Mouse (Mus musculus) myocyte (in vitro differentiated cells): ENCODE measurements around the gene Anapc7. TPM values are rescaled to one million over a fixed set of nuclear protein-coding genes. Genes with fewer than 3 reads are reported as not detected.
"Not testable (repeated sequence)": the region's sequence is repeated elsewhere in the genome, so short reads cannot be mapped to it uniquely, and the experiment has no call there.

Source experiments
- H3K27me3 ChIP-seq: one replicate; pipeline ENCODE4 v1.6.1; 2011; ENCODE audit not compliant: control insufficient read depth, insufficient read depth, insufficient read length
- H3K36me3 ChIP-seq: one replicate; pipeline ENCODE4 v1.6.1; 2011; ENCODE audit not compliant: control insufficient read depth, insufficient read depth
- H3K4me2 ChIP-seq: one replicate; pipeline ENCODE4 v1.6.1; 2011; ENCODE audit warnings: low read depth, control low read depth
- H3K4me3 ChIP-seq: one replicate; pipeline ENCODE4 v1.5.1; 2011; ENCODE audit warnings: mild to moderate bottlenecking, control low read depth, moderate library complexity
- H3K79me2 ChIP-seq: one replicate; pipeline ENCODE4 v1.6.1; 2011; ENCODE audit not compliant: control insufficient read depth, insufficient read depth
- H3ac ChIP-seq: one replicate; pipeline ENCODE4 v1.6.1; 2011; ENCODE audit not compliant: control insufficient read depth, insufficient read length
- CEBPB ChIP-seq: IDR thresholded peaks from 2 replicates; pipeline ENCODE4 v1.6.1; 2011; ENCODE audit warnings: mild to moderate bottlenecking, moderate library complexity; ENCODE audit not compliant: poor library complexity, insufficient read depth, severe bottlenecking
- E2F4 ChIP-seq: IDR thresholded peaks from one replicate; pipeline ENCODE4 v1.6.1; 2011; ENCODE audit warnings: mild to moderate bottlenecking, control low read depth, moderate library complexity; ENCODE audit not compliant: insufficient read depth
- MAX ChIP-seq: IDR thresholded peaks from one replicate; pipeline ENCODE4 v1.6.1; 2011; ENCODE audit warnings: low read depth, mild to moderate bottlenecking, control low read depth
- MYOD1 ChIP-seq, 3 experiments: IDR thresholded peaks; one replicate each; pipeline ENCODE4 v1.6.1; 2011; ENCODE audit warnings: control low read depth in 2 of 3, low read depth in 2 of 3, mild to moderate bottlenecking in 2 of 3, moderate library complexity in 1 of 3; ENCODE audit not compliant: insufficient read length in 2 of 3, control insufficient read depth in 1 of 3
- MYOG ChIP-seq, 3 experiments: IDR thresholded peaks; one replicate each; pipeline ENCODE4 v1.6.1; 2011; ENCODE audit warnings: control low read depth in 2 of 3, low read depth in 2 of 3, mild to moderate bottlenecking in 2 of 3; ENCODE audit not compliant: insufficient read length in 2 of 3, control insufficient read depth in 1 of 3, insufficient read depth in 1 of 3
- POLR2A ChIP-seq: IDR thresholded peaks from one replicate; pipeline ENCODE4 v1.6.1; 2011; ENCODE audit warnings: low read depth, mild to moderate bottlenecking, control low read depth, moderate library complexity; ENCODE audit not compliant: insufficient read length
- POLR2AphosphoS2 ChIP-seq: IDR thresholded peaks from one replicate; pipeline ENCODE4 v1.6.1; 2011; ENCODE audit warnings: low read depth, control low read depth; ENCODE audit not compliant: insufficient read length
- REST ChIP-seq: IDR thresholded peaks from one replicate; pipeline ENCODE4 v1.6.1; 2011; ENCODE audit warnings: mild to moderate bottlenecking, control low read depth, moderate library complexity; ENCODE audit not compliant: insufficient read depth, insufficient read length
- SRF ChIP-seq: IDR thresholded peaks from one replicate; pipeline ENCODE4 v1.6.1; 2011; ENCODE audit warnings: low read depth; ENCODE audit not compliant: control insufficient read depth, insufficient read length
- TCF12 ChIP-seq: IDR thresholded peaks from one replicate; pipeline ENCODE4 v1.6.1; 2011; ENCODE audit warnings: mild to moderate bottlenecking, control low read depth; ENCODE audit not compliant: poor library complexity, insufficient read depth, severe bottlenecking
- TCF3 ChIP-seq: IDR thresholded peaks from one replicate; pipeline ENCODE4 v1.6.1; 2011; ENCODE audit warnings: low read depth, control low read depth; ENCODE audit not compliant: insufficient read length
- USF1 ChIP-seq: IDR thresholded peaks from one replicate; pipeline ENCODE4 v1.6.1; 2011; ENCODE audit warnings: low read depth, mild to moderate bottlenecking, control low read depth, moderate library complexity
- polyA plus RNA-seq: library from polyadenylated mRNA; unstranded; fragments of >200 nt; fragmentation: generic; extraction: Trizol; gene quantifications from one replicate; pipeline ENCODE4 v1.2.1, GENCODE M21; 2012; ENCODE audit warnings: missing spikeins

Gene Anapc7
- polyA plus RNA-seq, 1 experiment = 62.7 TPM

DNA sequence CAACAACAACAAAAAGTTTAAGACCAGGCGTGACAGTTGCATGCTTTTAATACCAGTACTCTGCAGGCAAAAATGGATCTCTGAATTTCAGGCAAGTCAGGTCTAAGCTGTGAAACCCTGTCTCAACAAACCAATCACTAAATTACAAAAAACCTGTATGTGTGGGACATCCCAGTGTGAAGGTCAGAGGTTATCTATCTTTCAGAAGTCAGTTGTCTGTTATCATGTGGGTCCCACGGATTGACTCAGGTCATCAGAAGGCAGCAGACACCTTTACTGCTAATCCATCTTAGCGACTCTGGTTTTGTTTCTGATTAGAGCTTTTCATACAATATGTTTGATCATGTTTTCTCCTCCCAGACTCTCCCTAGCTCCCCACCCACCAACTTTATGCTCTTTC is 54.6 kb downstream of the Anapc7 start:
- Histone ChIP-seq H3K4me3 (no peak overlapping the region), H3K4me2 (no peak overlapping the region), H3K36me3 (peaks cover 42% of the 10 kb centered on the region), H3K79me2 (peaks cover 36% of the 10 kb centered on the region), H3ac (no peak overlapping the region), H3K27me3 (no peaks in the 10 kb centered on the region)
- no peak for TF ChIP-seq POLR2A
- no peak for TF ChIP-seq CEBPB
- TF ChIP-seq USF1 = no peak
- TF ChIP-seq TCF3 = no peak
- no peak for TF ChIP-seq TCF12
- TF ChIP-seq REST = no peak
- no peak for TF ChIP-seq E2F4
- TF ChIP-seq MYOG (IDR thresholded peaks at IDR 0.05; ENCODE audit: control insufficient read depth in 1 of 3, insufficient read depth in 1 of 3, insufficient read length in 2 of 3, low read depth in 2 of 3) = no peak
- no peak for TF ChIP-seq SRF
- TF ChIP-seq MAX = no peak
- TF ChIP-seq POLR2AphosphoS2 = no peak
- no peak for TF ChIP-seq MYOD1 (IDR thresholded peaks at IDR 0.05; ENCODE audit: control insufficient read depth in 1 of 3, insufficient read length in 2 of 3, low read depth in 2 of 3)

DNA sequence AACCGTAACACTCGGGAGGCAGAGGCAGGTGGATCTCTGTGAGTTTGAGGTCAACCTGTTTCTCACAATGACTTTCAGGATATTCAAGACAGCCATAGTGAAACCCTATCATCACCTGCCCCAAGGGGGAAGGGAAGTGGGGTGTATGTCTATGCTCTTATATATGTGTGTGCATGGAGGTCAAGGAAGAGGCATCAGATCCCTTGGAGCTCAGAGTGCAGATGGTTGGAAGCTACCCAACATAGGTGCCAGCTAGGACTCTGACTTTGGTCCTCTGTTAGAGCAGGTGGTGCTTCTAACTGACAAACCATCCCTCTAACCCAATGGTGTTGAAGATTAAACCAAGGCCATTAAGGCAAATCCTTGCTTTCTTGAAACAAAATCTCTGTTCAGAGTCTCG is 56.0 kb downstream of the Anapc7 start:
- H3K4me3 ChIP-seq = no peak overlapping the region
- no peak overlapping the region for H3ac ChIP-seq
- no peak overlapping the region for H3K4me2 ChIP-seq
- peaks cover 43% of the 10 kb centered on the region for H3K79me2 ChIP-seq
- TF ChIP-seq USF1 = no peak
- no peak for TF ChIP-seq MYOD1 (IDR thresholded peaks at IDR 0.05; ENCODE audit: control insufficient read depth in 1 of 3, insufficient read length in 2 of 3, low read depth in 2 of 3)
- TF ChIP-seq REST = no peak
- TF ChIP-seq POLR2A = no peak
- no peak for TF ChIP-seq TCF3
- no peak for TF ChIP-seq TCF12
- peaks cover 46% of the 10 kb centered on the region for H3K36me3 ChIP-seq
- no peaks in the 10 kb centered on the region for H3K27me3 ChIP-seq

DNA sequence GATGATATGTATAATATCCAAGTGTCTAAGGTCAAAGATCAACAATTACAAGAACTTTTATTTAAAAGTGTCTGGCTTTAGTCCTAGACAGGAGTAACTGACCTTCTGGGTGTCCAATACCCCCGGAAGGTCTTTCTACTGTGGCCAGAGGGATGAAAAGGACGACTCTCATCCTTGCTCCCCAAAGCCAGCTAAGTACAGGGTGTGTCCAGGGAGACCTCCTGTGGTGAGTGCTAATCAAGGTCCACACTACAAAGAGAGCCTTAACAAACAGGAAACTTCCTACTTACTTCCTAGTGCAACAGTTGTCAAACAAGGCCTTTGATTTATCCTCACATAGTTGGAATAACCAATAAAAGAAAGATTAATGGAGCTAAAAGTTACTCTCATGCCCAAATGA is 57.6 kb downstream of the Anapc7 start:
- Histone ChIP-seq H3K79me2 (peaks cover 49% of the 10 kb centered on the region), H3K4me2 (no peak overlapping the region), H3K4me3 (no peak overlapping the region), H3K27me3 (no peaks in the 10 kb centered on the region), H3ac (no peak overlapping the region), H3K36me3 (peaks cover 61% of the 10 kb centered on the region)
- no peak for TF ChIP-seq TCF3
- no peak for TF ChIP-seq E2F4
- TF ChIP-seq MAX = no peak
- no peak for TF ChIP-seq USF1
- no peak for TF ChIP-seq MYOG (IDR thresholded peaks at IDR 0.05; ENCODE audit: control insufficient read depth in 1 of 3, insufficient read depth in 1 of 3, insufficient read length in 2 of 3, low read depth in 2 of 3)
- no peak for TF ChIP-seq REST
- no peak for TF ChIP-seq MYOD1 (IDR thresholded peaks at IDR 0.05; ENCODE audit: control insufficient read depth in 1 of 3, insufficient read length in 2 of 3, low read depth in 2 of 3)
- TF ChIP-seq POLR2A = no peak

DNA sequence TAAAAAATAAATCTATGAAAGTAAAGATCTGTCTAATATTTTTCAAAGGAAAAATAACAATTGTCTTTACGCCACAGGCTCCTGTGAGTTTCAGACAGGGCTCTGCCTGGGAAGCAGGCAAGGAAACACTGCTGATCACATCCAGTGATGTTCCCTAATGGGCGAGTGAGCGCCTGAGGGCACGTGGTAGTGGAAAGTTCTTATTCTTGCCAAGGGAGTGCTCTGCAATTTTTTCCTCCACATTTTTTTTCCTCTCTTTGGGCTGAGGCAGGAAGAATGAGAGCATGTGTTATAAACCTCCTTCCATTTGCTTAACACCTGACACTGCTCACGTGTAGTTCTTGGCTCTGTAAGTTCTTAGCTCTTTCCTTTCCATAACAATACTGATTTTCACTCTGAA is 60.4 kb downstream of the Anapc7 start:
- Histone ChIP-seq H3K4me2 (no peak overlapping the region), H3K79me2 (peaks cover 34% of the 10 kb centered on the region), H3K36me3 (peaks cover 73% of the 10 kb centered on the region), H3ac (no peak overlapping the region), H3K27me3 (no peaks in the 10 kb centered on the region), H3K4me3 (no peak overlapping the region)
- no peak for TF ChIP-seq POLR2A
- TF ChIP-seq MYOG (IDR thresholded peaks at IDR 0.05; ENCODE audit: control insufficient read depth in 1 of 3, insufficient read depth in 1 of 3, insufficient read length in 2 of 3, low read depth in 2 of 3) = no peak
- no peak for TF ChIP-seq TCF12
- TF ChIP-seq CEBPB = no peak
- TF ChIP-seq USF1 = no peak
- no peak for TF ChIP-seq POLR2AphosphoS2
- TF ChIP-seq MAX = no peak

DNA sequence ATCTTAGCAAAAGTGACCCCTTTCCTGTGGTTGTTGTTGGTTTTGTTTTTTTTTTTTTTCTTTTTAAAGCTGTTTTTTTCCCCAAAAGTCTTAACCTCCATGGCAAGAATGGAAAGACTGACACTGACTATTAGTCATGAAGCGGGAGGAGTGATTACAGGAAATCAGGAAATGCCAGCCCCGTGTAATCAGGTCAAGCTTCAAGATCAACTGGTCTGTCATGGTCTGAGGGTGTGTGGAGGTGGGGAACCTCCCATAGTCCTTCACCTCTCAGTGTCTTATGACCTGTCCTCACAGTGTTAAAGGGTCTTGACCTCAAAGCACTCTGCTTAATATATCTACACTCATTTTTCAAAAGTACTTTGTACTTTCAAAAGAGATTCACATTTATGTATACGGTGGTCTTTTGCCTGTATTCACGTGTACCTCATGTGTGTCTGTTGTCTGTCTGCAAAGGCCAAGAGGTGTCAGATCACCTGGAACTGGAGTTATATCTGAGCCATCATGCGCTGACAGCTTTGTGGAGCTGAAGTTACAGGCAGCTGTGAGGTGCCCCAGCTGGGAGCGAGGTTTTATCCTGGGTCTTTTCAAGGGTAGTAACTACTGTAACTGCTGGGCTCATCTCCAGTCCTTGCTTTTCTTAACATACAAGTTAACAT is 61.4 kb downstream of the Anapc7 start:
- peaks cover 70% of the 10 kb centered on the region for H3K36me3 ChIP-seq
- H3K4me3 ChIP-seq = no peak overlapping the region
- no peak overlapping the region for H3K4me2 ChIP-seq
- TF ChIP-seq REST (no peak), POLR2AphosphoS2 (peak; percentile 30), E2F4 (no peak)
- H3K27me3 ChIP-seq = no peaks in the 10 kb centered on the region
- no peak overlapping the region for H3ac ChIP-seq
- H3K79me2 ChIP-seq = peaks cover 35% of the 10 kb centered on the region

DNA sequence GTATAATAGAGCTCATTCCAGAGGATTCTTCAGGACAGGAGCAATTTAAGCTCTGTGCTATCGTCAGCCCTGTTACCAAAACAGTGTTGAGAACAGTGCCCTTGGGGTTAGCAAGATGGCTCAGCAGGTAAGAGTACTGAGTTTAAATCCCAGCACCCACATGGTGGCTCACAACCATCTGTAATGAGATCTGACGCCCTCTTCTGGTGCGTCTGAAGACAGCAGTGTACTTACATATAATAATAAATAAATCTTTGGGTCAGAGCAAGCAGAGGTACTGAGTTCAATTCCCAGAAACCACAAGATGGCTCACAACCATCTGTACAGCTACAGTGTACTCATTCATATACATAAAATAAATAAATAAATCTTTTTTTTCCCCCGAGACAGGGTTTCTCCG is 64.8 kb downstream of the Anapc7 start:
- not testable (repeated sequence) for H3K4me3 ChIP-seq, H3K27me3 ChIP-seq, H3K4me2 ChIP-seq, H3ac ChIP-seq
- peaks cover 82% of the 10 kb centered on the region for H3K36me3 ChIP-seq
- peaks cover 44% of the 10 kb centered on the region for H3K79me2 ChIP-seq
